Mouse (Mus musculus) ES-E14 (cell line): ENCODE data around the gene Rad51b. TPM values are rescaled to one million over a fixed set of nuclear protein-coding genes. Genes with fewer than 3 reads are reported as not detected.

ENCODE experiments used
- DNase-seq: peaks from one replicate; pipeline ENCODE4 v3.0.0-alpha.2; 2013; ENCODE audit warnings: low read depth, low spot score
- H3K27ac ChIP-seq: 2 replicates; pipeline ENCODE4 v1.5.1; 2012; ENCODE audit warnings: low read depth, mild to moderate bottlenecking, low read length, moderate library complexity, mixed read lengths; ENCODE audit not compliant: poor library complexity, insufficient read depth, severe bottlenecking
- H3K36me3 ChIP-seq: 2 replicates; pipeline ENCODE4 v1.6.1; 2012; ENCODE audit warnings: mild to moderate bottlenecking, low read length, moderate library complexity, mixed read lengths; ENCODE audit not compliant: control insufficient read depth, poor library complexity, insufficient read depth, severe bottlenecking
- H3K4me1 ChIP-seq, 2 experiments: fragments of 150-350 bp in 1 of 2; sonication (generic) in 1 of 2; 2 replicates each; pipeline ENCODE4 v1.6.1; 2012; ENCODE audit warnings: low read length in 2 of 2, mild to moderate bottlenecking in 1 of 2, mixed read lengths in 1 of 2; ENCODE audit not compliant: control insufficient read depth in 2 of 2, insufficient read depth in 2 of 2, poor library complexity in 1 of 2
- H3K4me3 ChIP-seq, 2 experiments: fragments of 150-350 bp in 1 of 2; sonication (generic) in 1 of 2; 2 replicates each; pipeline ENCODE4 v1.5.1; 2012; ENCODE audit warnings: low read length in 2 of 2, low read depth in 1 of 2, mild to moderate bottlenecking in 1 of 2, mixed read lengths in 1 of 2; ENCODE audit not compliant: insufficient read depth in 1 of 2, poor library complexity in 1 of 2, severe bottlenecking in 1 of 2
- H3K9ac ChIP-seq: 2 replicates; pipeline ENCODE4 v1.6.1; 2012; ENCODE audit warnings: low read depth, mild to moderate bottlenecking, low read length, mixed read lengths; ENCODE audit not compliant: poor library complexity, insufficient read depth, severe bottlenecking
- H3K9me3 ChIP-seq: fragments of 150-350 bp; sonication (generic); 2 replicates; pipeline ENCODE4 v1.6.1; 2012; ENCODE audit warnings: low read depth, mild to moderate bottlenecking, low read length; ENCODE audit not compliant: control insufficient read depth, insufficient read depth
- CHD2 ChIP-seq: IDR thresholded peaks from 2 replicates; pipeline ENCODE4 v1.6.1; 2014; ENCODE audit warnings: mild to moderate bottlenecking, low read depth, low read length, inconsistent platforms
- HCFC1 ChIP-seq: IDR thresholded peaks from 2 replicates; pipeline ENCODE4 v1.6.1; 2012; ENCODE audit warnings: low read length, inconsistent platforms, borderline replicate concordance; ENCODE audit not compliant: insufficient read depth
- MAFK ChIP-seq: IDR thresholded peaks from 2 replicates; pipeline ENCODE4 v1.6.1; 2014; ENCODE audit warnings: mild to moderate bottlenecking, low read depth, low read length, inconsistent platforms; ENCODE audit not compliant: insufficient read depth
- ZC3H11A ChIP-seq: IDR thresholded peaks from 2 replicates; pipeline ENCODE4 v1.6.1; 2012; ENCODE audit warnings: low read depth, mild to moderate bottlenecking, inconsistent platforms, low read length, borderline replicate concordance
- ZNF384 ChIP-seq: IDR thresholded peaks from 2 replicates; pipeline ENCODE4 v1.6.1; 2012; ENCODE audit warnings: low read depth, low read length, inconsistent platforms
- in situ Hi-C, 2 experiments: fragments of 600-800 bp; cut with MboI; formaldehyde crosslinking; loops; one replicate each; pipeline ENCODE4 v1.15.1; 2025; ENCODE audit warnings: low sequenced_read_pairs in 2 of 2, inconsistent platforms in 1 of 2; ENCODE audit not compliant: unreplicated experiment in 2 of 2
- total RNA-seq: library from RNA; depleted of rRNA; stranded (reverse); fragments of 300-350 nt; gene quantifications from 2 replicates; pipeline ENCODE4 v1.2.3, GENCODE M21; 2012

Gene Rad51b
- total RNA-seq, 1 experiment = 6.7 TPM

- Histone ChIP-seq H3K4me1 (no peaks in the 10 kb centered on the region), H3K4me3 (no peak overlapping the region), H3K9ac (no peak overlapping the region), H3K36me3 (no peaks in the 10 kb centered on the region), H3K9me3 (no peaks in the 10 kb centered on the region), H3K27ac (no peak overlapping the region)
- DNase-seq = no peak
- in situ Hi-C loops = no loop called here
- TF ChIP-seq ZNF384 (no peak), ZC3H11A (no peak), CHD2 (no peak), MAFK (no peak), HCFC1 (no peak)
Observed at GRCm38 (mm10) chr12:79455848-79456164, 158.7 kb downstream of the Rad51b start.

- Histone ChIP-seq H3K4me1 (no peaks in the 10 kb centered on the region), H3K27ac (no peak overlapping the region), H3K9ac (no peak overlapping the region), H3K36me3 (no peaks in the 10 kb centered on the region), H3K4me3 (no peak overlapping the region), H3K9me3 (no peaks in the 10 kb centered on the region)
- DNase-seq = no peak
- in situ Hi-C loops = no loop called here
- TF ChIP-seq HCFC1 (no peak), ZC3H11A (no peak), MAFK (no peak), CHD2 (no peak)
Observed at GRCm38 (mm10) chr12:79456251-79456650, 159.2 kb downstream of the Rad51b start.

GRCm38 (mm10) chr12:79463371-79463770 lies 166.3 kb downstream of the Rad51b start:
- H3K9me3 ChIP-seq = no peaks in the 10 kb centered on the region
- no peaks in the 10 kb centered on the region for H3K36me3 ChIP-seq
- H3K27ac ChIP-seq = no peak overlapping the region
- in situ Hi-C loops = no loop called here
- no peak overlapping the region for H3K9ac ChIP-seq
- no peak overlapping the region for H3K4me3 ChIP-seq
- no peak for DNase-seq
- H3K4me1 ChIP-seq = no peaks in the 10 kb centered on the region
- TF ChIP-seq CHD2 (no peak), HCFC1 (no peak), MAFK (no peak), ZC3H11A (no peak)

- in situ Hi-C loops = no loop called here
- H3K9me3 ChIP-seq = no peaks in the 10 kb centered on the region
- no peaks in the 10 kb centered on the region for H3K36me3 ChIP-seq
- no peak overlapping the region for H3K27ac ChIP-seq
- no peak for DNase-seq
- no peak overlapping the region for H3K4me3 ChIP-seq
- H3K4me1 ChIP-seq = no peaks in the 10 kb centered on the region
- H3K9ac ChIP-seq = no peak overlapping the region
- TF ChIP-seq ZC3H11A (no peak), MAFK (no peak), CHD2 (no peak), ZNF384 (no peak), HCFC1 (no peak)
Observed at GRCm38 (mm10) chr12:79470113-79470512, 173.0 kb downstream of the Rad51b start.

- TF ChIP-seq HCFC1 = no peak
- TF ChIP-seq ZNF384 = no peak
- no peak for DNase-seq
Observed at GRCm38 (mm10) chr12:79471868-79472267, 174.8 kb downstream of the Rad51b start.

More at GRCm38 (mm10) chr12:79471868-79472267, 174.8 kb downstream of the Rad51b start:
- Histone ChIP-seq H3K36me3 (no peaks in the 10 kb centered on the region), H3K9ac (no peak overlapping the region), H3K9me3 (no peaks in the 10 kb centered on the region), H3K4me3 (no peak overlapping the region), H3K27ac (no peak overlapping the region), H3K4me1 (no peaks in the 10 kb centered on the region)
- in situ Hi-C loops = no loop called here
